Mouse (Mus musculus): ENCODE data around the gene Pla2g7. TPM values are rescaled to one million over a fixed set of nuclear protein-coding genes. Genes with fewer than 3 reads are reported as not detected.

Pla2g7 gene
- polyA plus RNA-seq, 1 experiment, result not detected

DNA sequence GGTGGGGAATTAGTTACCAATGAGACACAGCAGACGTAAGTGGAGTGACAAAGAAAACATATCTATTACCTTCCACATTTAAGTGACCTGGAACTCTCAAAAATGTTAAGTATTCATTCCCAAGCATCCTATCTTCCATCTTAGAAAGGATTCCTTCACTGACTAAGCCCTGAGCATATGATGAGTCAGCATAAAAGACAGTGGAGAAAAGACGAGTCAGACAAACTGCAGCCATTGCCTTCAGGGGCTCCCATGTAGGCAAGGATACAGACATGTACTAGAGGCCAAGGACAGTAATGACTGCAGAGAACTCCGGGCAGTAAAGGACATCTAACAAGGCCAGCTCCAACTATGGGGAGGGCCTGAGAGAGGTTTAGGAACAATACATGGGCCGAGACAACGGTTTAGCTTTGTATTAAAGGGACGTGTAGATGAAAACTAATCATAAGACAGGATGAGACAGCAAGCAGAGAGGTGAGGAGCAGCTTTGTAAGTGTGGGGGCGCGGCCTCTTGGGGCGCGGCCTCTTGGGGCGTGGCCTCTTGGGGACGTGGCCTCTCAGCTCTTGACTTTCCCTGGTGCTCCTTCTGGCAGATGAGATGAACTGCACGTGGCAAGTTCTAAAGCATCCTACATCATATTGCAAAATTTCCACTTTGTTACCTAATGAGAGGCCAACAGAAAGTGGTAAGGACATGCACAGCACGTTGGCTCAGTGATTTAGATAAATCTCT, 83.6 kb downstream of the Pla2g7 start:
- H3K4me3 ChIP-seq (replicated peaks), result no peak overlapping the region
- H3K27me3 ChIP-seq (ENCODE audit: control insufficient read depth), result no peaks in the 10 kb centered on the region
- no peaks in the 10 kb centered on the region for H3K4me1 ChIP-seq (ENCODE audit: control insufficient read depth)
- H3K36me3 ChIP-seq (ENCODE audit: control insufficient read depth), result no peaks in the 10 kb centered on the region
- H3K9me3 ChIP-seq (ENCODE audit: control insufficient read depth, low read length), result no peaks in the 10 kb centered on the region
- TF ChIP-seq TAL1 (IDR thresholded peaks at IDR 0.05; ENCODE audit: low read length), result no peak
- TF ChIP-seq GATA1 (IDR thresholded peaks at IDR 0.05; ENCODE audit: low read length), result no peak

Other genes with a start within 250 kb of the Pla2g7 start
- not detected in 2 replicates for gene Adgrf5, start 207.6 kb upstream of the Pla2g7 start, polyA plus RNA-seq (2012)
- gene Mep1a, start 65.3 kb upstream of the Pla2g7 start, polyA plus RNA-seq (2012), result not detected in 2 replicates
- gene Ankrd66, start 24.5 kb upstream of the Pla2g7 start, polyA plus RNA-seq (2012), result not detected in 2 replicates
- not detected in 2 replicates for gene Tdrd6, start 62.2 kb downstream of the Pla2g7 start, polyA plus RNA-seq (2012)
- gene Slc25a27, start 99.1 kb downstream of the Pla2g7 start, polyA plus RNA-seq (2012), result not detected in 2 replicates
- gene Cyp39a1, start 99.3 kb downstream of the Pla2g7 start, polyA plus RNA-seq (2012), result not detected in 2 replicates
- gene Rcan2, start 233.3 kb downstream of the Pla2g7 start, polyA plus RNA-seq (2012), result 0.01 TPM in 1 of 2 replicates, not detected in the other

All from erythroblast, embryonic 14.5 days (primary cell).